ENCODE assay signal across 12 mouse cellular contexts in the genomic region with DNA sequence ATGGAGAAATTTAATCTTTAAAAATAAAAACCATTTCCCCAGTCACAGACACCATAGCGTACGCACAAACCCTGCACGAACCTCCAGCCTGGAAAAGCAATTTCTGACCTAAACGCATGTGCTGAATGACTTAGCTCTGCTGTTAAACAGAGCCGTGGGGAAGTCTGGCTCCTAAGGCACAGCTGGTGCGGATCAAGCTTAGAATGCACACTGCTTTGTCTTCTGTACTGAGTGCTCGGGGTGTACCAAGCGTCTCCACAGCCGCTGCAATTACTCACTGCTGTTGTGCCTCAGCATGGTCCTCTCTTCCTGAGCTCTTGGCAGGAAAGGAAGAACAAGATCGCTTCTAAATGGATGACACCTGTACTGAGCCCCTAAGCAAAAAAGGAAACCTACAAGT. TPM values are rescaled to one million over a fixed set of nuclear protein-coding genes. Genes with fewer than 3 reads are reported as not detected.
DNase-seq lines count a peak whose midpoint lies in the region; ATAC-seq lines count a peak whose summit lies in the region.
"Had no signal": no experiment of that assay in that cellular context is flagged by ENCODE, and none has a peak within 500 bp of the region (broad histone marks: within the 10 kb centered on the region; RNA-seq: fewer than 3 reads in every experiment).

No protein-coding gene starts in this region.

- no peak overlapping the region for H3K9ac ChIP-seq in embryonic facial prominence, embryonic 13.5 days
- H3K9ac ChIP-seq in limb, embryonic 13.5 days = no peak overlapping the region
- H3K9ac ChIP-seq: liver, embryonic 13.5 days had no signal

- no peaks in the 10 kb centered on the region for H3K27me3 ChIP-seq in embryonic facial prominence, embryonic 13.5 days
- H3K27me3 ChIP-seq in limb, embryonic 13.5 days = no peaks in the 10 kb centered on the region
- H3K27me3 ChIP-seq: liver, embryonic 13.5 days had no signal

- peak overlapping the region; percentile 79 for H3K27ac ChIP-seq in embryonic facial prominence, embryonic 13.5 days
- peak overlapping the region; percentile 78; the same call in 1 of the 2 replicates for H3K27ac ChIP-seq in limb, embryonic 13.5 days
- H3K27ac ChIP-seq: liver, embryonic 13.5 days had no signal

- peak overlapping the region; percentile 3; the same call in 1 of the 2 replicates for H3K4me2 ChIP-seq in embryonic facial prominence, embryonic 13.5 days
- H3K4me2 ChIP-seq in limb, embryonic 13.5 days (replicated peaks) = no peak overlapping the region
- H3K4me2 ChIP-seq: liver, embryonic 13.5 days had no signal

- no peaks in the 10 kb centered on the region for H3K9me3 ChIP-seq in embryonic facial prominence, embryonic 13.5 days
- H3K9me3 ChIP-seq in limb, embryonic 13.5 days = peaks cover 5% of the 10 kb centered on the region
- H3K9me3 ChIP-seq: liver, embryonic 13.5 days had no signal

- no peak for ATAC-seq in embryonic facial prominence, embryonic 13.5 days (ENCODE audit: insufficient number of reproducible peaks, insufficient read depth, low FRiP score, low TSS enrichment, low read depth)
- ATAC-seq in limb, embryonic 13.5 days (ENCODE audit: low FRiP score, low read depth) = peak; percentile 92
- ATAC-seq in megakaryocyte-erythroid progenitor cell, adult 5-6 weeks (replicated peaks; ENCODE audit: low FRiP score, low TSS enrichment, poor library complexity, severe bottlenecking) = no peak
- ATAC-seq: inflammation-experienced regulatory T-cells, adult 6 months had no signal

- H3K4me1 ChIP-seq in embryonic facial prominence, embryonic 13.5 days = peaks cover 34% of the 10 kb centered on the region
- peaks cover 29% of the 10 kb centered on the region for H3K4me1 ChIP-seq in limb, embryonic 13.5 days

- H3K4me3 ChIP-seq in embryonic facial prominence, embryonic 13.5 days = no peak overlapping the region
- H3K4me3 ChIP-seq in limb, embryonic 13.5 days = no peak overlapping the region
- H3K4me3 ChIP-seq: liver, embryonic 13.5 days had no signal

- DNase-seq in layer of hippocampus, adult 9-11 months = peak; percentile 30
- no peak for DNase-seq in layer of hippocampus, postnatal 25 days (ENCODE audit: extremely low spot score in 1 of 2, low spot score in 1 of 2)
- peak; percentile 79 for DNase-seq in embryo, embryonic 10.5 days (ENCODE audit: low spot score)
- no peak for DNase-seq in cerebellum, adult 9-10 months
- DNase-seq in cerebellum, postnatal 25 days = no peak
- DNase-seq: adrenal gland, postnatal 36 days; liver, embryonic 13.5 days; spleen, adult 18-20 months had no signal

- H3K36me3 ChIP-seq in embryonic facial prominence, embryonic 13.5 days = peaks cover 3% of the 10 kb centered on the region; the same call in 1 of the 2 replicates
- H3K36me3 ChIP-seq in limb, embryonic 13.5 days = peaks cover 9% of the 10 kb centered on the region
- H3K36me3 ChIP-seq: liver, embryonic 13.5 days had no signal

- 23% methylated on average over 10 of the region's 10 CpGs for WGBS in embryonic facial prominence, embryonic 13.5 days
- 22% methylated on average over 10 of the region's 10 CpGs for WGBS in limb, embryonic 13.5 days

RNA-seq across cellular contexts. Expression of a gene that starts 7.9 kb away (rescaled TPM):
- total RNA-seq in layer of hippocampus, postnatal 25 days (2021) = 10 to 100 TPM; 17.0 to 17.9 TPM
- polyA plus RNA-seq in embryonic facial prominence, embryonic 13.5 days (2015; fragmentation: Nextera tagmentation; extraction: Ambion mirVana) = 9.2 and 9.8 TPM in 2 replicates
- 10.0 and 10.8 TPM in 2 replicates for polyA plus RNA-seq in limb, embryonic 13.5 days (2015; fragmentation: Nextera tagmentation; extraction: Ambion mirVana)
- total RNA-seq in megakaryocyte-erythroid progenitor cell, adult 5-6 weeks (2014; fragmentation: Nextera tagmentation) = 11.1 and 13.9 TPM in 2 replicates
- 6.8 and 12.3 TPM in 2 replicates for total RNA-seq in megakaryocyte-erythroid progenitor cell, adult 5-6 weeks (2017)

RNA-seq across cellular contexts. Expression of a gene that starts 25.7 kb away (rescaled TPM):
- 10 to 100 TPM; 34.3 to 37.7 TPM for total RNA-seq in layer of hippocampus, postnatal 25 days (2021)
- 43.2 and 45.4 TPM in 2 replicates for polyA plus RNA-seq in embryonic facial prominence, embryonic 13.5 days (2015; fragmentation: Nextera tagmentation; extraction: Ambion mirVana)
- 44.8 and 48.4 TPM in 2 replicates for polyA plus RNA-seq in limb, embryonic 13.5 days (2015; fragmentation: Nextera tagmentation; extraction: Ambion mirVana)
- total RNA-seq in megakaryocyte-erythroid progenitor cell, adult 5-6 weeks (2014; fragmentation: Nextera tagmentation) = 92.9 and 101 TPM in 2 replicates
- 33.1 and 110 TPM in 2 replicates for total RNA-seq in megakaryocyte-erythroid progenitor cell, adult 5-6 weeks (2017)

RNA-seq across cellular contexts. Expression of a gene that starts 25.9 kb away (rescaled TPM):
- under 1 TPM; 0.89 TPM for total RNA-seq in layer of hippocampus, postnatal 25 days (2021)
- polyA plus RNA-seq in embryonic facial prominence, embryonic 13.5 days (2015; fragmentation: Nextera tagmentation; extraction: Ambion mirVana) = 0.70 and 0.87 TPM in 2 replicates
- polyA plus RNA-seq in limb, embryonic 13.5 days (2015; fragmentation: Nextera tagmentation; extraction: Ambion mirVana) = 1.0 and 1.2 TPM in 2 replicates
- total RNA-seq in megakaryocyte-erythroid progenitor cell, adult 5-6 weeks (2014; fragmentation: Nextera tagmentation) = 0.47 TPM in 1 of 2 replicates, not detected in the other
- total RNA-seq in megakaryocyte-erythroid progenitor cell, adult 5-6 weeks (2017) = not detected in 2 replicates

RNA-seq across cellular contexts. Expression of a gene that starts 43.2 kb away (rescaled TPM):
- total RNA-seq in layer of hippocampus, postnatal 25 days (2021) = 10 to 100 TPM; 59.7 to 60.0 TPM
- 73.2 and 81.1 TPM in 2 replicates for polyA plus RNA-seq in embryonic facial prominence, embryonic 13.5 days (2015; fragmentation: Nextera tagmentation; extraction: Ambion mirVana)
- 78.3 and 79.9 TPM in 2 replicates for polyA plus RNA-seq in limb, embryonic 13.5 days (2015; fragmentation: Nextera tagmentation; extraction: Ambion mirVana)
- 95.6 and 101 TPM in 2 replicates for total RNA-seq in megakaryocyte-erythroid progenitor cell, adult 5-6 weeks (2014; fragmentation: Nextera tagmentation)
- total RNA-seq in megakaryocyte-erythroid progenitor cell, adult 5-6 weeks (2017) = 64.2 and 72.2 TPM in 2 replicates

Comparison
In these comparisons a context has a peak if more than half of its experiments do, and no peak if none do; other contexts are left out.
1. DNase-seq: peak in layer of hippocampus, adult 9-11 months (single experiment) and embryo, embryonic 10.5 days (single experiment); none in layer of hippocampus, postnatal 25 days (0 of 2), cerebellum, adult 9-10 months (single experiment) and cerebellum, postnatal 25 days (0 of 2).